ENCODE assay signal across 13 mouse cellular contexts in the genomic region with DNA sequence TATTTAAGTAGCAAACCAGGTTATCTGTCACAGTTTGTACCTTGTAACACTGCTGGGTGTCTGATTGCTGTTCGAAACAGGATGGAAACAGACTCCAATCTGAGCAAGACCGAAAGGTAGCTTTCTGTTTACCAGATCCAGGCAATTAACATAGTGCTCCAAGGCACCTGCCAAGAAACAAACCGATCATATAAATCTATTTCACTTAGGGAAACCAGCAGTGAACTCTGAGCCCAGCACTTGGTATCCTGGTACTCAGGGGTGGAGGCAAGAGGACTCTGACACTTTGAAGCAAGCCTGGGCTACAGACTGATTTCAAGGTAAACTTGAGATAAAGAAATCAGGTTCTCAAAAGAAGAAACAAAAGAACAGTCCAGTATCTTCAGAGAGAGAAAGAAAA. TPM values are rescaled to one million over a fixed set of nuclear protein-coding genes. Genes with fewer than 3 reads are reported as not detected.
DNase-seq lines count a peak whose midpoint lies in the region; ATAC-seq and TF ChIP-seq lines count a peak whose summit lies in the region.
"Had no signal": no experiment of that assay in that cellular context is flagged by ENCODE, and none has a peak within 500 bp of the region (broad histone marks: within the 10 kb centered on the region; RNA-seq: fewer than 3 reads in every experiment).

No protein-coding gene starts in this region.

- H3K4me3 ChIP-seq in liver, adult 2 months (ENCODE audit: insufficient read depth, low read depth, low read length): peak overlapping the region; percentile 42
- H3K4me3 ChIP-seq in liver, embryonic 11.5 days (ENCODE audit: low read depth, low read length): no peak overlapping the region
- no peak overlapping the region for H3K4me3 ChIP-seq in stomach, embryonic 16.5 days (replicated peaks; ENCODE audit: low read length)

- H3K9ac ChIP-seq in liver, adult 2 months (ENCODE audit: low read depth, low read length): peak overlapping the region; percentile 60
- no peak overlapping the region for H3K9ac ChIP-seq in liver, embryonic 11.5 days (ENCODE audit: low read depth, low read length)
- H3K9ac ChIP-seq in stomach, embryonic 16.5 days (ENCODE audit: low read length): peak overlapping the region; percentile 39; the same call in 1 of the 2 replicates
- H3K9ac ChIP-seq: embryonic facial prominence, embryonic 15.5 days had no signal

- no peak for ATAC-seq in CD4-positive, CD25-positive, alpha-beta regulatory T cell, adult 4 months
- ATAC-seq in liver, embryonic 11.5 days (replicated peaks; ENCODE audit: low FRiP score): no peak
- ATAC-seq in stomach, embryonic 16.5 days (ENCODE audit: insufficient read depth, low FRiP score): no peak

- peaks cover 60% of the 10 kb centered on the region for H3K36me3 ChIP-seq in liver, adult 2 months (ENCODE audit: control insufficient read depth, insufficient read depth, low read length)
- H3K36me3 ChIP-seq in liver, embryonic 11.5 days (ENCODE audit: control insufficient read depth, insufficient read depth, low read length): peaks cover 31% of the 10 kb centered on the region
- H3K36me3 ChIP-seq in stomach, embryonic 16.5 days (ENCODE audit: control insufficient read depth, insufficient read depth, low read length): peaks cover 9% of the 10 kb centered on the region; the same call in 1 of the 2 replicates

- no peaks in the 10 kb centered on the region for H3K27me3 ChIP-seq in liver, adult 2 months (ENCODE audit: control insufficient read depth, insufficient read depth, low read length)
- H3K27me3 ChIP-seq in liver, embryonic 11.5 days (replicated peaks; ENCODE audit: control insufficient read depth, insufficient read depth, low read length): no peaks in the 10 kb centered on the region
- H3K27me3 ChIP-seq in stomach, embryonic 16.5 days (ENCODE audit: control insufficient read depth, insufficient read depth, low read length): no peaks in the 10 kb centered on the region
- H3K27me3 ChIP-seq: embryonic facial prominence, embryonic 15.5 days had no signal

- H3K4me2 ChIP-seq in liver, embryonic 11.5 days: peak overlapping the region; percentile 78
- no peak overlapping the region for H3K4me2 ChIP-seq in stomach, embryonic 16.5 days (ENCODE audit: low read depth, low read length)
- H3K4me2 ChIP-seq: midbrain, embryonic 11.5 days had no signal

- 30% methylated on average over 3 of the region's 3 CpGs for WGBS in liver, adult 2 months
- WGBS in liver, embryonic 11.5 days: 85% methylated on average over 3 of the region's 3 CpGs
- 82% methylated on average over 3 of the region's 3 CpGs for WGBS in stomach, embryonic 16.5 days

- no peak for TF ChIP-seq POLR2A in liver, adult 2 months (IDR thresholded peaks at IDR 0.05; ENCODE audit: extremely low read depth, insufficient read depth, low read length)

- peak; percentile 31 for DNase-seq in CD4-positive, CD25-positive, alpha-beta regulatory T cell, adult 2 months (ENCODE audit: low read depth, low spot score)
- peak; percentile 85 for DNase-seq in liver, adult 2 months (ENCODE audit: extremely low read depth, low read depth, low spot score)
- no peak for DNase-seq in liver
- DNase-seq in liver, embryonic 11.5 days (ENCODE audit: low spot score): no peak
- DNase-seq in ovary, postnatal 14 days (ENCODE audit: low spot score): no peak
- DNase-seq in thymus, postnatal 25 days: no peak
- DNase-seq: cerebellum, postnatal 10 days; heart, postnatal 10 days; right cerebral cortex, postnatal 25 days had no signal

- TF ChIP-seq CTCF in liver, adult 2 months (IDR thresholded peaks at IDR 0.05; ENCODE audit: low read depth, low read length): no peak

- peak overlapping the region; percentile 95 for H3K27ac ChIP-seq in liver, adult 2 months (replicated peaks; ENCODE audit: insufficient read depth, low read depth, low read length)
- no peak overlapping the region for H3K27ac ChIP-seq in liver, embryonic 11.5 days (ENCODE audit: low read depth, low read length)
- H3K27ac ChIP-seq in stomach, embryonic 16.5 days (ENCODE audit: low read length): no peak overlapping the region; the same call in 1 of the 2 replicates
- H3K27ac ChIP-seq: embryonic facial prominence, embryonic 15.5 days had no signal

- no peaks in the 10 kb centered on the region for H3K9me3 ChIP-seq in liver, embryonic 11.5 days (ENCODE audit: control insufficient read depth, low read length)
- no peaks in the 10 kb centered on the region for H3K9me3 ChIP-seq in stomach, embryonic 16.5 days (replicated peaks; ENCODE audit: control insufficient read depth, low read length)
- H3K9me3 ChIP-seq: embryonic facial prominence, embryonic 15.5 days had no signal

- H3K79me2 ChIP-seq in liver, adult 2 months (ENCODE audit: control insufficient read depth, insufficient read depth, low read length): no peaks in the 10 kb centered on the region

- H3K4me1 ChIP-seq in liver, adult 2 months (ENCODE audit: control insufficient read depth, insufficient read depth, low read length): peaks cover 9% of the 10 kb centered on the region
- H3K4me1 ChIP-seq in liver, embryonic 11.5 days (replicated peaks; ENCODE audit: control insufficient read depth, insufficient read depth, low read length): peaks cover 13% of the 10 kb centered on the region
- peaks cover 10% of the 10 kb centered on the region for H3K4me1 ChIP-seq in stomach, embryonic 16.5 days (ENCODE audit: control insufficient read depth, insufficient read depth, low read length)

RNA-seq across cellular contexts. Expression of a gene that starts 1.9 kb away (rescaled TPM):
- 10 to 100 TPM; 15.0 to 15.3 TPM for polyA plus RNA-seq in CD4-positive, CD25-positive, alpha-beta regulatory T cell, adult 4 months (2017; shearing (Covaris generic))
- 12.6 and 13.0 TPM in 2 replicates for total RNA-seq in liver, adult 2 months (2014; rRNA removed)
- 5.8 and 6.4 TPM in 2 replicates for polyA plus RNA-seq in liver, adult 2 months (2012; rRNA removed)
- polyA plus RNA-seq in liver, embryonic 11.5 days (2014; fragmentation: Nextera tagmentation; extraction: Ambion mirVana): 9.3 and 10.9 TPM in 2 replicates
- polyA plus RNA-seq in stomach, embryonic 16.5 days (2015; fragmentation: Nextera tagmentation; extraction: Ambion mirVana): 10.5 and 11.7 TPM in 2 replicates

RNA-seq across cellular contexts. Expression of a gene that starts 11.6 kb away (rescaled TPM):
- 100 to 1,000 TPM; 471 to 562 TPM for polyA plus RNA-seq in CD4-positive, CD25-positive, alpha-beta regulatory T cell, adult 4 months (2017; shearing (Covaris generic))
- total RNA-seq in liver, adult 2 months (2014; rRNA removed): 218 and 224 TPM in 2 replicates
- polyA plus RNA-seq in liver, adult 2 months (2012; rRNA removed): 273 and 389 TPM in 2 replicates
- 288 and 310 TPM in 2 replicates for polyA plus RNA-seq in liver, embryonic 11.5 days (2014; fragmentation: Nextera tagmentation; extraction: Ambion mirVana)
- polyA plus RNA-seq in stomach, embryonic 16.5 days (2015; fragmentation: Nextera tagmentation; extraction: Ambion mirVana): 304 and 316 TPM in 2 replicates

RNA-seq across cellular contexts. Expression of a gene that starts 11.7 kb away (rescaled TPM):
- polyA plus RNA-seq in CD4-positive, CD25-positive, alpha-beta regulatory T cell, adult 4 months (2017; shearing (Covaris generic)): 10 to 100 TPM; 36.7 to 48.9 TPM
- 5.8 and 8.4 TPM in 2 replicates for total RNA-seq in liver, adult 2 months (2014; rRNA removed)
- 0.96 and 1.2 TPM in 2 replicates for polyA plus RNA-seq in liver, adult 2 months (2012; rRNA removed)
- polyA plus RNA-seq in liver, embryonic 11.5 days (2014; fragmentation: Nextera tagmentation; extraction: Ambion mirVana): 18.6 and 21.1 TPM in 2 replicates
- 18.8 and 20.4 TPM in 2 replicates for polyA plus RNA-seq in stomach, embryonic 16.5 days (2015; fragmentation: Nextera tagmentation; extraction: Ambion mirVana)

RNA-seq across cellular contexts. Expression of a gene that starts 26.4 kb away (rescaled TPM):
- polyA plus RNA-seq in CD4-positive, CD25-positive, alpha-beta regulatory T cell, adult 4 months (2017; shearing (Covaris generic)): 10 to 100 TPM in 1 of 2 experiments, 1 to 10 TPM in 1; 9.7 to 14.3 TPM
- total RNA-seq in liver, adult 2 months (2014; rRNA removed): 0.37 and 1.1 TPM in 2 replicates
- polyA plus RNA-seq in liver, adult 2 months (2012; rRNA removed): 0.10 TPM in 2 replicates
- polyA plus RNA-seq in liver, embryonic 11.5 days (2014; fragmentation: Nextera tagmentation; extraction: Ambion mirVana): 2.3 and 2.4 TPM in 2 replicates
- polyA plus RNA-seq in stomach, embryonic 16.5 days (2015; fragmentation: Nextera tagmentation; extraction: Ambion mirVana): 3.1 TPM in 2 replicates

RNA-seq across cellular contexts. Expression of a gene that starts 27.0 kb away (rescaled TPM):
- polyA plus RNA-seq in CD4-positive, CD25-positive, alpha-beta regulatory T cell, adult 4 months (2017; shearing (Covaris generic)): 100 to 1,000 TPM; 116 to 166 TPM
- 14.6 and 16.7 TPM in 2 replicates for total RNA-seq in liver, adult 2 months (2014; rRNA removed)
- 5.0 and 5.4 TPM in 2 replicates for polyA plus RNA-seq in liver, adult 2 months (2012; rRNA removed)
- 17.8 and 18.0 TPM in 2 replicates for polyA plus RNA-seq in liver, embryonic 11.5 days (2014; fragmentation: Nextera tagmentation; extraction: Ambion mirVana)
- 51.7 and 55.0 TPM in 2 replicates for polyA plus RNA-seq in stomach, embryonic 16.5 days (2015; fragmentation: Nextera tagmentation; extraction: Ambion mirVana)

Comparison
In these comparisons a context has a peak if more than half of its experiments do, and no peak if none do; other contexts are left out.
1. DNase-seq: peak in CD4-positive, CD25-positive, alpha-beta regulatory T cell, adult 2 months (single experiment) and liver, adult 2 months (single experiment); none in liver (single experiment), liver, embryonic 11.5 days (single experiment), ovary, postnatal 14 days (single experiment) and thymus, postnatal 25 days (single experiment).